Mouse (Mus musculus): ENCODE data around the gene Ces1g.

DNA sequence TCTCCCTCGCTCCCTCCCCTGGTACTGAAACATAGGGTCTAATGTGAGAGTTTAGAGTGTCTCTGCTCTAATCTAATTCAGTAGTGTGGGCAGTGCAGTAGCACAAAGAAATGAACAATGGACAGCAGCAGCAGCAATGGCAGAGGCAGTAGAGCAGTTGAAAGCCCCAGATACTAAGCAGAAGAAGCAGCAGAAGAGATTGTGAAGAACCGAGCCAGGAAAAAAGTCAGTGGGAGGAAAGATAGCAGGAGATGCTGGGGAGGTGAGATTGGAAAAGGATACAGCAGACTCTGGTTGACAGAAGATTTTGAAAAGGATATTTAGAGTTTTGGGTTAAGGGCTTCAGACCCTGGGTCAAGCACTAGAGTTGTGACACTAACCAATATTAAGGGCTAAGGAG lies 21.6 kb downstream of the Ces1g start:
- TF ChIP-seq GABPA (IDR thresholded peaks at IDR 0.05; ENCODE audit: insufficient replicate concordance, low read depth, low read length) = no peak
- TF ChIP-seq EP300 (IDR thresholded peaks at IDR 0.05; ENCODE audit: low read length) = no peak
- no peak for TF ChIP-seq USF1 (IDR thresholded peaks at IDR 0.05; ENCODE audit: low read depth, low read length)
- no peak for TF ChIP-seq CTCF (conservative IDR thresholded peaks at IDR 0.05 in 1 of 2, IDR thresholded peaks at IDR 0.05 in 1 of 2; ENCODE audit: low read depth in 2 of 2, low read length in 2 of 2)
- TF ChIP-seq POLR2A (IDR thresholded peaks at IDR 0.05; ENCODE audit: low read depth, low read length) = no peak
- no peak for TF ChIP-seq USF2 (conservative IDR thresholded peaks at IDR 0.05; ENCODE audit: low read depth, low read length)
- TF ChIP-seq MAFK (IDR thresholded peaks at IDR 0.05; ENCODE audit: insufficient replicate concordance, low read length) = no peak
- TF ChIP-seq ZNF384 (IDR thresholded peaks at IDR 0.05; ENCODE audit: low read depth, low read length) = no peak
- TF ChIP-seq HCFC1 (IDR thresholded peaks at IDR 0.05; ENCODE audit: low read depth, low read length) = no peak
- TF ChIP-seq SMC3 (IDR thresholded peaks at IDR 0.05; ENCODE audit: low read depth, low read length) = no peak
- no peak for TF ChIP-seq UBTF (IDR thresholded peaks at IDR 0.05; ENCODE audit: low read depth, low read length)
- TF ChIP-seq MAX (IDR thresholded peaks at IDR 0.05; ENCODE audit: low read length) = no peak
- no peak for TF ChIP-seq RCOR1 (conservative IDR thresholded peaks at IDR 0.05; ENCODE audit: low read depth, low read length)
- no peak for TF ChIP-seq BHLHE40 (IDR thresholded peaks at IDR 0.05; ENCODE audit: low read depth, low read length)

All from CH12.LX (cell line).